In genomic region chr8:121346862-121347261, GRCm38 (mm10) we compare ENCODE assay signal across 8 mouse cellular contexts.
DNase-seq lines count a peak whose midpoint lies in the region; ATAC-seq and TF ChIP-seq lines count a peak whose summit lies in the region.

No protein-coding gene starts in this region.

- H3K36me3 ChIP-seq in lung, embryonic 16.5 days (ENCODE audit: control insufficient read depth, insufficient read depth, low read length): no peaks in the 10 kb centered on the region
- no peaks in the 10 kb centered on the region for H3K36me3 ChIP-seq in thymus, adult 2 months (ENCODE audit: control insufficient read depth, insufficient read depth, low read length)

- H3K4me2 ChIP-seq in lung, embryonic 16.5 days (ENCODE audit: low read depth, low read length): no peak overlapping the region

- no peak overlapping the region for H3K4me3 ChIP-seq in cerebellum, adult 2 months (replicated peaks; ENCODE audit: insufficient read depth, low read depth, low read length)
- H3K4me3 ChIP-seq in lung, embryonic 16.5 days (ENCODE audit: low read length): no peak overlapping the region
- H3K4me3 ChIP-seq in thymus, adult 2 months (ENCODE audit: control insufficient read depth, insufficient read depth, low read length): no peak overlapping the region

- no peak for TF ChIP-seq CTCF in cerebellum, adult 2 months (IDR thresholded peaks at IDR 0.05; ENCODE audit: borderline replicate concordance, insufficient read depth, low read depth, low read length)
- no peak for TF ChIP-seq CTCF in thymus, adult 2 months (IDR thresholded peaks at IDR 0.05; ENCODE audit: borderline replicate concordance, control insufficient read depth, extremely low read depth, insufficient read depth, low read length, poor library complexity)

- no peak for TF ChIP-seq POLR2A in cerebellum, adult 2 months (IDR thresholded peaks at IDR 0.05; ENCODE audit: borderline replicate concordance, insufficient read depth, low read length)
- no peak for TF ChIP-seq POLR2A in thymus, adult 2 months (IDR thresholded peaks at IDR 0.05; ENCODE audit: control insufficient read depth, extremely low read depth, insufficient read depth, low read length, poor library complexity)

- WGBS in cerebellum, adult 2 months: 27% methylated on average over 9 of the region's 9 CpGs
- WGBS in lung, embryonic 16.5 days: 25% methylated on average over 9 of the region's 9 CpGs
- WGBS in thymus, adult 2 months: 94% methylated on average over 9 of the region's 9 CpGs

- H3K9me3 ChIP-seq in lung, embryonic 16.5 days (ENCODE audit: control insufficient read depth, low read length): no peaks in the 10 kb centered on the region

- no peak overlapping the region for H3K9ac ChIP-seq in lung, embryonic 16.5 days (ENCODE audit: low read length)

- H3K27ac ChIP-seq in cerebellum, adult 2 months (ENCODE audit: insufficient read depth, low read length): no peak overlapping the region
- H3K27ac ChIP-seq in lung, embryonic 16.5 days (ENCODE audit: low read length): peak overlapping the region; percentile 45
- no peak overlapping the region for H3K27ac ChIP-seq in thymus, adult 2 months (ENCODE audit: control insufficient read depth, insufficient read depth, low read length)

- H3K27me3 ChIP-seq in cerebellum, adult 2 months (ENCODE audit: control insufficient read depth, insufficient read depth, low read length): no peaks in the 10 kb centered on the region
- no peaks in the 10 kb centered on the region; the same call in 1 of the 2 replicates for H3K27me3 ChIP-seq in lung, embryonic 16.5 days (ENCODE audit: control insufficient read depth, insufficient read depth, low read depth, low read length)
- H3K27me3 ChIP-seq in thymus, adult 2 months (ENCODE audit: control insufficient read depth, insufficient read depth, low read length): no peaks in the 10 kb centered on the region

- DNase-seq in gastrocnemius, postnatal 10 days: peak; percentile 34
- DNase-seq in gastrocnemius, adult 8-10 months (ENCODE audit: low spot score in 2 of 2): no peak
- peak; percentile 35 to 59 for DNase-seq in cerebellum, adult 2 months
- DNase-seq in kidney, adult 18-20 months: peak; percentile 36
- DNase-seq in spleen, postnatal 10 days (ENCODE audit: low spot score in 2 of 2): no peak
- DNase-seq in frontal cortex, postnatal 36 days (ENCODE audit: low spot score in 2 of 2): no peak
- no peak for DNase-seq in thymus, adult 2 months

- peaks cover 18% of the 10 kb centered on the region for H3K4me1 ChIP-seq in cerebellum, adult 2 months (ENCODE audit: control insufficient read depth, insufficient read depth, low read length)
- peaks cover 11% of the 10 kb centered on the region for H3K4me1 ChIP-seq in lung, embryonic 16.5 days (replicated peaks; ENCODE audit: control insufficient read depth, insufficient read depth, low read length)
- H3K4me1 ChIP-seq in thymus, adult 2 months (replicated peaks; ENCODE audit: control insufficient read depth, insufficient read depth, low read length): no peaks in the 10 kb centered on the region

- peak; percentile 81 for ATAC-seq in lung, embryonic 16.5 days (ENCODE audit: low read depth)

Comparison
In these comparisons a context has a peak if more than half of its experiments do, and no peak if none do; other contexts are left out.
1. DNase-seq: peak in gastrocnemius, postnatal 10 days (single experiment), cerebellum, adult 2 months (2 of 2) and kidney, adult 18-20 months (single experiment); none in gastrocnemius, adult 8-10 months (0 of 2), spleen, postnatal 10 days (0 of 2), frontal cortex, postnatal 36 days (0 of 2) and thymus, adult 2 months (single experiment).